Mouse (Mus musculus): Measurements from ENCODE around the gene Fam216b.
A peak's percentile ranks its signal among the peaks of the same experiment; 100 is the strongest.

Gene Fam216b

DNA sequence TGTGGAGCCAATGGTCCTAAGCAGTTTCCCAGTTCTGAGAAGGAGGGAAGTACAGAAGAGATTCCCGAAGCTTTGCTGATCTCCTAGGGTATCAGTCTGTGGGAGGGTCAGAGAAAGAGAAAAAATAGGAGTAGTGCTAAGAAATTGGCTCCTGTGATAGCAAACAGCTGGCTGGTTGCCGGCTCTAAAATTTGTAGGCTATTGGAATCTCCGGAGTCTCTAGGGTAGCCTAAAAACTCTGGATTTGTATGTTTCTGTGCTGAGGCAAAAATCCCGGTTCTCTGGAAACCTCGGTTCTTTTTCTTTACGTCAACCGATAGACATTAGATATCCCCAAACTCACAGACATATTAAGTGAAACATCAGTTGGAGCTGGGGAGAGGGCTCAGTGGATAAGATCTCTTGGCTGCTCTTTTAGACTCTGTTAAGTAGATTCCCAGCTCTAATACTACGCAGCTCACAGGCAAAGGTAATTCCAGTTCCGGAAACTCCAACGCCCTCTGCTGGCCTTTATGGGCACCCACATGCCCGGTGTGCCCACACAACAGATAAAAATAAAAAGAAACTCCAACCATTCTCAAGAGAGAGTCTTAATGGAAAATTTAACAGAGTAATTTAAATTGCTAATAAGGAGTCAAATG, 46.8 kb downstream of the Fam216b start:
- DNase-seq (ENCODE audit: low spot score), result peak; percentile 22

DNA sequence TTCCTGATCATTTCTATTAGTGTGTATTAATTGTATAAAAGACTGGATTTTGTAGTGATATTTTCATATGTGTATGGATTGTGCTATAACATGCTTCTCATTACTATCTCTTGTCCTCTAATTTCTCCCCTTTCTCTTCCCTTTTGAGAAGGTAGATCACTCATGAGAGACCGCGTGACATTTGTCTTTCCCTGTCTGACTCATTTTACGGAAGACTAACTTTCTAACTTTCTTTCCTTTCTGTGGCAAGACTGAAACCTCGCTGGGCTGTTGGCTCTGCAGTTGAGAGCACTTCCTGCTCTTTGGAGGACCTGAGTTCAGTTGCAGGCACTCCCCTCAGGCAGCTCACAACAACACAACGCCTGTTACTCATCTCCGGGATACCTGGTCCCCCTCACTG, 48.2 kb downstream of the Fam216b start:
- no peak for DNase-seq (ENCODE audit: low spot score)

DNA sequence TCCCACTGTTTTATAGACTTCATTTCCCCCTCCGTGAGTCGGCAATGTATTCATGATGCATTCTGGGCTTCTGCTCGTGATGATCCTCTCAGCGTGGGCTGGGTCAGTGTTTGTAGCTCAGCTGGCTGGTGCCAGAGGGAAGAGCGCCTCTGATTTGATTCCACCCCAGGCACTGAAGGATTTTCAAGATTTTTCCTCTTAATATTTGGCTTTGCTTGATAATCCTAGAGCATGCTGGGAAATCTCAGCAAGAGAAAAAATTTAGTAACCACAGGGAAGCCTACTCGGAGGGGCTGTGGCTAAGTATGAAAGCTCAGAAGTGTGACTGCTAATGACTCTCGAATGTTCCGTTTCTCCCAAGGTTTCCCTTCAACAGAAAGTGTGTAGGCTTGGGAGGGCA, 49.9 kb downstream of the Fam216b start:
- no peak for DNase-seq (ENCODE audit: low spot score)
